ENCODE assay signal across 8 mouse cellular contexts in the genomic region with DNA sequence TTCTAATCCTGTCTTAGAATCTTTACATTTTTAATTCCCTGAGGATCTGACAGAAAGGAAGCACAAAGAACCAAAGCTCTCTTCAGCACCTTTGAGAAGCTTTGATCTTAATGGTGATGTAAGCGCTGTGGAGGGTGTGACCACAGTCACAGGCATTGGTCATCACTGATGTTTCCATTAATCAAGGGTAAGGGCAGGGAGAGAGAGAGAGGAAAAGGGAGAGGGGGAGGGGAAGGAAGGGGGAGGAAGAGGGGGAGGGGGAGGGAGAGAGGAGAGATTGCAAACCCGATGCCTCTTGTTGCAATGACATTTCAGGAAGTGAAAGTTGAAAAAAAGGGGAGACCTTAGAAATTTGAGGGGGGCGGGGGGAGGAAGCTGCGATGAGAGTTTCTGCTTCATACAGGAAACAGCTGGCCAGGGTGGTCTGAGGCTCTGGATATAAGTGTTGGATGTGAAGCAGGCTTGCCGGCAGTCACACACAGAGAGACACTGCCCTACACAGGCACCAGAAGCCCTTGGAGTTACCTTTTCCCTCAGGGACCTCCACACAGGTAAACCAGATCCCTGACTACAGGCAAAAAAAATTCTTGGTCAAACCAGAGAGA. TPM values are rescaled to one million over a fixed set of nuclear protein-coding genes. Genes with fewer than 3 reads are reported as not detected.
DNase-seq lines count a peak whose midpoint lies in the region; ATAC-seq and TF ChIP-seq lines count a peak whose summit lies in the region.
"Had no signal": no experiment of that assay in that cellular context is flagged by ENCODE, and none has a peak within 500 bp of the region (broad histone marks: within the 10 kb centered on the region; RNA-seq: fewer than 3 reads in every experiment).

No protein-coding gene starts in this region.

- H3K4me3 ChIP-seq in kidney, postnatal 0 days (replicated peaks; ENCODE audit: low read depth, low read length), result no peak overlapping the region
- no peak overlapping the region for H3K4me3 ChIP-seq in liver, embryonic 12.5 days
- peak overlapping the region; percentile 11; the same call in 1 of the 2 replicates for H3K4me3 ChIP-seq in thymus, adult 2 months (ENCODE audit: control insufficient read depth, insufficient read depth, low read length)
- H3K4me3 ChIP-seq in forebrain, embryonic 13.5 days, result no peak overlapping the region

- DNase-seq in kidney, postnatal 0 days (ENCODE audit: low spot score), result peak; percentile 57
- DNase-seq in kidney, adult 8-10 months, result no peak
- DNase-seq in brain, adult 2 months (ENCODE audit: low read depth, low spot score), result peak; percentile 34
- DNase-seq in thymus, adult 2 months, result peak; percentile 55
- DNase-seq in urinary bladder, postnatal 4 days (ENCODE audit: low spot score in 2 of 2), result no peak

- no peak overlapping the region for H3K4me2 ChIP-seq in kidney, postnatal 0 days (ENCODE audit: low read length)
- H3K4me2 ChIP-seq in liver, embryonic 12.5 days, result peak overlapping the region; percentile 40
- H3K4me2 ChIP-seq in forebrain, embryonic 13.5 days, result no peak overlapping the region
- H3K4me2 ChIP-seq: hindbrain, embryonic 14.5 days had no signal

- no peak for TF ChIP-seq CTCF in kidney, postnatal 0 days (IDR thresholded peaks at IDR 0.05; ENCODE audit: low read depth)
- TF ChIP-seq CTCF in thymus, adult 2 months (IDR thresholded peaks at IDR 0.05; ENCODE audit: borderline replicate concordance, control insufficient read depth, extremely low read depth, insufficient read depth, low read length, poor library complexity), result no peak

- H3K9ac ChIP-seq in kidney, postnatal 0 days (ENCODE audit: low read depth, low read length), result no peak overlapping the region
- H3K9ac ChIP-seq in liver, embryonic 12.5 days, result no peak overlapping the region
- H3K9ac ChIP-seq in forebrain, embryonic 13.5 days, result no peak overlapping the region
- H3K9ac ChIP-seq: hindbrain, embryonic 14.5 days had no signal

- no peak for TF ChIP-seq POLR2A in thymus, adult 2 months (IDR thresholded peaks at IDR 0.05; ENCODE audit: control insufficient read depth, extremely low read depth, insufficient read depth, low read length, poor library complexity)

- H3K9me3 ChIP-seq in kidney, postnatal 0 days (replicated peaks; ENCODE audit: low read length), result no peaks in the 10 kb centered on the region
- H3K9me3 ChIP-seq in liver, embryonic 12.5 days (replicated peaks), result no peaks in the 10 kb centered on the region
- H3K9me3 ChIP-seq in forebrain, embryonic 13.5 days (replicated peaks), result no peaks in the 10 kb centered on the region

- H3K4me1 ChIP-seq in kidney, postnatal 0 days (replicated peaks; ENCODE audit: insufficient read depth, low read length), result peaks cover 3% of the 10 kb centered on the region; the same call in 1 of the 2 replicates
- peaks cover 61% of the 10 kb centered on the region for H3K4me1 ChIP-seq in liver, embryonic 12.5 days
- peaks cover 15% of the 10 kb centered on the region for H3K4me1 ChIP-seq in thymus, adult 2 months (replicated peaks; ENCODE audit: control insufficient read depth, insufficient read depth, low read length)
- 0 out of 2 replicates have a peak, but pooled peaks cover 3% of the 10 kb centered on the region for H3K4me1 ChIP-seq in forebrain, embryonic 13.5 days

- no peak overlapping the region for H3K27ac ChIP-seq in kidney, postnatal 0 days
- H3K27ac ChIP-seq in liver, embryonic 12.5 days, result peak overlapping the region; percentile 56; the same call in 1 of the 2 replicates
- H3K27ac ChIP-seq in thymus, adult 2 months (ENCODE audit: control insufficient read depth, insufficient read depth, low read length), result no peak overlapping the region
- no peak overlapping the region for H3K27ac ChIP-seq in forebrain, embryonic 13.5 days
- H3K27ac ChIP-seq: hindbrain, embryonic 14.5 days had no signal

- WGBS in kidney, postnatal 0 days, result 34% methylated on average over 5 of the region's 5 CpGs
- WGBS in liver, embryonic 12.5 days (ENCODE audit: insufficient replicate concordance), result 19% methylated on average over 5 of the region's 5 CpGs
- WGBS in thymus, adult 2 months, result 5% methylated on average over 5 of the region's 5 CpGs
- WGBS in forebrain, embryonic 13.5 days, result 69% methylated on average over 5 of the region's 5 CpGs

- peak; percentile 33; the same call in 1 of the 2 replicates for ATAC-seq in kidney, postnatal 0 days (replicated peaks; ENCODE audit: low FRiP score, low read depth)
- ATAC-seq in liver, embryonic 12.5 days, result no peak
- ATAC-seq in forebrain, embryonic 13.5 days, result no peak

- H3K36me3 ChIP-seq in kidney, postnatal 0 days (ENCODE audit: insufficient read depth, low read length), result no peaks in the 10 kb centered on the region
- H3K36me3 ChIP-seq in liver, embryonic 12.5 days, result no peaks in the 10 kb centered on the region
- H3K36me3 ChIP-seq in thymus, adult 2 months (ENCODE audit: control insufficient read depth, insufficient read depth, low read length), result no peaks in the 10 kb centered on the region
- no peaks in the 10 kb centered on the region for H3K36me3 ChIP-seq in forebrain, embryonic 13.5 days (ENCODE audit: poor library complexity, severe bottlenecking)

- H3K27me3 ChIP-seq in kidney, postnatal 0 days (ENCODE audit: insufficient read depth, low read length), result no peaks in the 10 kb centered on the region
- no peaks in the 10 kb centered on the region for H3K27me3 ChIP-seq in liver, embryonic 12.5 days (replicated peaks)
- H3K27me3 ChIP-seq in thymus, adult 2 months (ENCODE audit: control insufficient read depth, insufficient read depth, low read length), result no peaks in the 10 kb centered on the region
- no peaks in the 10 kb centered on the region for H3K27me3 ChIP-seq in forebrain, embryonic 13.5 days

RNA-seq across cellular contexts. Expression of a gene that starts 31.5 kb away (rescaled TPM):
- 8.1 and 8.2 TPM in 2 replicates for polyA plus RNA-seq in kidney, postnatal 0 days (2015; fragmentation: Nextera tagmentation; extraction: Ambion mirVana)
- polyA plus RNA-seq in liver, embryonic 12.5 days (2016; fragmentation: Nextera tagmentation; extraction: Ambion mirVana), result 35.7 and 37.9 TPM in 2 replicates
- 17.5 and 20.3 TPM in 2 replicates for polyA plus RNA-seq in thymus, adult 2 months (2012; rRNA removed)
- 10.5 and 13.2 TPM in 2 replicates for polyA plus RNA-seq in forebrain, embryonic 13.5 days (2015; fragmentation: Nextera tagmentation; extraction: Ambion mirVana)

Comparison
In these comparisons a context has a peak if more than half of its experiments do, and no peak if none do; other contexts are left out.
1. DNase-seq: peak in kidney, postnatal 0 days (single experiment), brain, adult 2 months (single experiment) and thymus, adult 2 months (single experiment); none in kidney, adult 8-10 months (0 of 2) and urinary bladder, postnatal 4 days (0 of 2).